Mouse (Mus musculus) testis, adult 2 months (tissue): ENCODE data around the gene Prrc2a.

ENCODE experiments used
- CTCF ChIP-seq: fragments of 200-500 bp; IDR thresholded peaks from 2 replicates; pipeline ENCODE4 v1.5.1; 2012; ENCODE audit warnings: low read depth, mild to moderate bottlenecking, inconsistent platforms, low read length, moderate library complexity; ENCODE audit not compliant: control insufficient read depth, insufficient read depth, insufficient replicate concordance
- POLR2A ChIP-seq: fragments of 200-500 bp; IDR thresholded peaks from 2 replicates; pipeline ENCODE4 v1.6.1; 2012; ENCODE audit warnings: low read depth, mild to moderate bottlenecking, inconsistent platforms, low read length, moderate library complexity; ENCODE audit not compliant: control insufficient read depth

DNA sequence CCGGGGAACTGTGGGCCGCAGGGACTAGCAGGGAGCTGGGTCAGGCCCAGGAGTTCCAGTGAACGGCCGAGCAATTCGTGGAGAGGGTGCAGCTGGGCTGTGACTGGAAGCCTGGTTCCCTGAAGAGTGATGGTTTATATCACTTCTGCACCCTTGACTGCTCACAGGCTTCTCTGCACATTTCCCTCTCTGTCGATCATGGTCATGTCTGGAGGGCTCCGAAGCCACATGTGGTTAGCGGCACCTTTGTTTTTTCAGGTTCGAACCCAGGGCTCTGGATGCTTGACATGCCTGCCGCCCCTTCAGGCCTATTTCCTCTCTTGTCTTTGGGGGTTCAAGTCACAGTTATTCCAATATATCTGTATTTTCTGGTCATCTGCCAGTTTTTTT lies 40.7 kb upstream of the Prrc2a start:
- TF ChIP-seq CTCF (no peak), POLR2A (no peak)
